Mouse (Mus musculus) CD4-positive, CD25-positive, alpha-beta regulatory T cell, adult 4 months (primary cell): Measurements from ENCODE around the gene March4. TPM values are rescaled to one million over a fixed set of nuclear protein-coding genes. Genes with fewer than 3 reads are reported as not detected.

Experiments
- ATAC-seq: one replicate; pipeline ENCODE4 v1.8.0; 2017
- polyA plus RNA-seq, 2 experiments: library from polyadenylated mRNA; unstranded; fragments of 100-300 nt; shearing (Covaris generic); gene quantifications; one replicate each; pipeline ENCODE4 v1.2.1; 2017

Gene March4
- polyA plus RNA-seq, 2 experiments from 2014 or later, result not detected

DNA sequence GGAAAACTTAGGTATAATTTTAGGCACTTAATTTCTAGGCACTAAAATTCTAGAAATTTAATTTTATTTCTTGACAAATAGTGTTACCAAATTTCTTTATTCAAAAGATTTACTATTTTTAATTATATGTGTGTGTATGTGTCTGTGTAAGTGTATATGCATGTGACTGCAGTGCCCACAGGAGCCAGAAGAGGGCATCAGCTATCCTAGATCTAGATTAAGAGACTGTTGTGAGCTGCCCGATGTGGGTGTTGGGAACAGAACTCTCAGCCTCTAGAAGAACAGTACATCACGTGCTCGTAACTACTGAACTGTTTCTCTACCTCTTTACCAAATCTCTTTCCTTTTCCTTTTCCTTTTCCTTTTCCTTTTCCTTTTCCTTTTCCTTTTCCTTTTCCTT is 156.2 kb downstream of the March4 start:
- ATAC-seq, result no peak

DNA sequence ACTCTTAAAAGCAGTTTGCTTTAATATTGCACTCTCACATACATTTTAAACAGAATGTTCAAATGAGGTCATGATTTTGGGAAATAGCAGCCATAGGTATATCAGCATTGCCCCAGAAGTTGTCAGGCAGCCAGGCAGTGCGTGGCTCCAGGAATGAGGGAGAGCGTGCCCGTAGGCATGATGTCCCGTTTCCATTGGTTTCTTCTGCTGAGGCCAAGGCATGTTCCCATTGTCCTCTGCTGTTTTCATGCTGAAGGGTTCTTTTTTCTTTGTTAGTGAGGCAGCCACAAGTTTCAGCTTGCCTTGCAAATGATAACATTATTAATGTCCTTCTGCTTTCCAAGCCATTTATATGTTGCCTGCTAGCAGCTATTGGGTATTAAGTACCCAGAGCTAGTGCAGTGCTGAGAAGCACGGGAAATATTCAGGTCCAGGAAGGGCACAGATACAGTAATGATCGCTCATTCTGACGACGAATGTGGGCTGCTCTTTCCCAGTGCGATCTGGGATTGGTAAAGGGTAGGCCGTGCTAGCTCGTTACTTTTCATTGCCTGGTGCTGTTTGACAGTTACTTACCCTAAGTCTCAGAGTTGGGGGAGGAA is 156.9 kb downstream of the March4 start:
- no peak for ATAC-seq

DNA sequence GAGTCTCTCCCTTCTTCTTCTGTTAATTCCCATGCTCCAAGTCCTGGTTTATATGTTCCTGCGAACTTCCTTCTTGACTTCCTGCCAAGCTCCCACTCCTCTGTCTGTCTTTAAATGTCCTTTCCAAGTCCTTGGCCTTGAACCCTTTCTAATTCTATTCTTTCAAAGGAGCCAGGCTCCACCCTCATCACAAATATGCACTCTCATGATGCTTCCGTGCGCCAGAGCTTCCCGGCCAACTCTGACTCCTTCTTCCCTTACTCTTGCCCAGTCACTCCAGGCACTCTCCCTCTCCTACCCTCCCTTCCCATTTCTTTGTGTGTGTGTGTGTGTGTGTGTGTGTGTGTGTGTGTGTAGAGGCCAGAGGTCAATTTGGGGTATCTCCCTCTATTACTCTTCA is 158.6 kb downstream of the March4 start:
- ATAC-seq, result no peak

Other genes starting within 250 kb of the March4 start
- 10 to 100 TPM; 24.6 to 26.7 TPM for gene Xrcc5, start 229.5 kb downstream of the March4 start, polyA plus RNA-seq
- 10 to 100 TPM; 13.9 to 21.5 TPM for gene Smarcal1, start 46.3 kb upstream of the March4 start, polyA plus RNA-seq
- not detected for gene Ankar, start 163.6 kb upstream of the March4 start, polyA plus RNA-seq
- gene Rpl37a, start 174.4 kb upstream of the March4 start, polyA plus RNA-seq, result 1,000 to 10,000 TPM; 2,103 to 2,879 TPM